Mouse (Mus musculus): ENCODE measurements around the gene Usp19. TPM values are rescaled to one million over a fixed set of nuclear protein-coding genes. Genes with fewer than 3 reads are reported as not detected.

Usp19 gene
- polyA plus RNA-seq, 1 experiment from 2014 or later = 49.5 TPM

Other genes starting within 250 kb of the Usp19 start
- gene Dag1, start 226.6 kb upstream of the Usp19 start, polyA plus RNA-seq (2015; fragmentation: Nextera tagmentation; extraction: Ambion mirVana) = 72.9 and 75.1 TPM in 2 replicates
- gene Nicn1, start 200.2 kb upstream of the Usp19 start, polyA plus RNA-seq (2015; fragmentation: Nextera tagmentation; extraction: Ambion mirVana) = 28.9 and 29.5 TPM in 2 replicates
- 20.9 and 23.2 TPM in 2 replicates for gene Amt, start 193.7 kb upstream of the Usp19 start, polyA plus RNA-seq (2015; fragmentation: Nextera tagmentation; extraction: Ambion mirVana)
- 422 and 453 TPM in 2 replicates for gene Rhoa, start 184.5 kb upstream of the Usp19 start, polyA plus RNA-seq (2015; fragmentation: Nextera tagmentation; extraction: Ambion mirVana)
- 34.1 and 37.1 TPM in 2 replicates for gene Tcta, start 184.4 kb upstream of the Usp19 start, polyA plus RNA-seq (2015; fragmentation: Nextera tagmentation; extraction: Ambion mirVana)
- gene Gpx1, start 151.7 kb upstream of the Usp19 start, polyA plus RNA-seq (2015; fragmentation: Nextera tagmentation; extraction: Ambion mirVana) = 1,041 and 1,081 TPM in 2 replicates
- gene Usp4, start 142.7 kb upstream of the Usp19 start, polyA plus RNA-seq (2015; fragmentation: Nextera tagmentation; extraction: Ambion mirVana) = 82.5 and 89.1 TPM in 2 replicates
- gene 1700102P08Rik, start 97.8 kb upstream of the Usp19 start, polyA plus RNA-seq (2015; fragmentation: Nextera tagmentation; extraction: Ambion mirVana) = 0.30 and 0.88 TPM in 2 replicates
- 1.5 and 1.6 TPM in 2 replicates for gene Ccdc36, start 62.1 kb upstream of the Usp19 start, polyA plus RNA-seq (2015; fragmentation: Nextera tagmentation; extraction: Ambion mirVana)
- gene BC048562, start 54.1 kb upstream of the Usp19 start, polyA plus RNA-seq (2015; fragmentation: Nextera tagmentation; extraction: Ambion mirVana) = not detected in 2 replicates
- 51.2 and 53.9 TPM in 2 replicates for gene Ccdc71, start 30.1 kb upstream of the Usp19 start, polyA plus RNA-seq (2015; fragmentation: Nextera tagmentation; extraction: Ambion mirVana)
- gene Klhdc8b, start 29.0 kb upstream of the Usp19 start, polyA plus RNA-seq (2015; fragmentation: Nextera tagmentation; extraction: Ambion mirVana) = 48.7 and 54.2 TPM in 2 replicates
- 29.5 and 35.0 TPM in 2 replicates for gene Lamb2, start 10.9 kb upstream of the Usp19 start, polyA plus RNA-seq (2015; fragmentation: Nextera tagmentation; extraction: Ambion mirVana)
- gene Qars, start 17.1 kb downstream of the Usp19 start, polyA plus RNA-seq (2015; fragmentation: Nextera tagmentation; extraction: Ambion mirVana) = 105 and 106 TPM in 2 replicates
- 93.1 and 102 TPM in 2 replicates for gene Qrich1, start 26.2 kb downstream of the Usp19 start, polyA plus RNA-seq (2015; fragmentation: Nextera tagmentation; extraction: Ambion mirVana)
- 173 and 179 TPM in 2 replicates for gene Impdh2, start 69.7 kb downstream of the Usp19 start, polyA plus RNA-seq (2015; fragmentation: Nextera tagmentation; extraction: Ambion mirVana)
- 37.7 and 42.4 TPM in 2 replicates for gene Ndufaf3, start 76.8 kb downstream of the Usp19 start, polyA plus RNA-seq (2015; fragmentation: Nextera tagmentation; extraction: Ambion mirVana)
- 112 and 118 TPM in 2 replicates for gene Dalrd3, start 79.3 kb downstream of the Usp19 start, polyA plus RNA-seq (2015; fragmentation: Nextera tagmentation; extraction: Ambion mirVana)
- 71.4 and 72.7 TPM in 2 replicates for gene Wdr6, start 88.1 kb downstream of the Usp19 start, polyA plus RNA-seq (2015; fragmentation: Nextera tagmentation; extraction: Ambion mirVana)
- gene P4htm, start 107.1 kb downstream of the Usp19 start, polyA plus RNA-seq (2015; fragmentation: Nextera tagmentation; extraction: Ambion mirVana) = 5.8 and 6.4 TPM in 2 replicates
- 41.0 and 46.4 TPM in 2 replicates for gene Arih2, start 158.8 kb downstream of the Usp19 start, polyA plus RNA-seq (2015; fragmentation: Nextera tagmentation; extraction: Ambion mirVana)
- 77.1 and 83.3 TPM in 2 replicates for gene Slc25a20, start 171.5 kb downstream of the Usp19 start, polyA plus RNA-seq (2015; fragmentation: Nextera tagmentation; extraction: Ambion mirVana)
- gene Prkar2a, start 198.7 kb downstream of the Usp19 start, polyA plus RNA-seq (2015; fragmentation: Nextera tagmentation; extraction: Ambion mirVana) = 51.9 and 55.0 TPM in 2 replicates